Mouse (Mus musculus): ENCODE measurements at regions not wholly inside any gene's neighbourhood (a gene's known extent, or its start where the extent isn't known, plus 50 kb on each side); places are given as distances from the start of the nearest gene placed in this dataset.

- no peak for TF ChIP-seq POLR2A (IDR thresholded peaks at IDR 0.05; ENCODE audit: low read depth, low read length)
- TF ChIP-seq CTCF (IDR thresholded peaks at IDR 0.05; ENCODE audit: borderline replicate concordance, insufficient read depth, low read length): no peak
These were observed 155.5 kb upstream of the Ercc4 start for GRCm38 (mm10) chr16:12954028-12954427.
